Mouse (Mus musculus) liver, embryonic 14.5 days (tissue): ENCODE results near the gene Gm28043.

ENCODE experiments used
- CTCF ChIP-seq: IDR thresholded peaks from 2 replicates; pipeline ENCODE4 v1.5.1; 2016; ENCODE audit warnings: antibody characterized with exemption, low read depth, control low read depth
- EP300 ChIP-seq: IDR thresholded peaks from 2 replicates; pipeline ENCODE4 v1.6.1; 2016; ENCODE audit warnings: antibody characterized with exemption, low read depth

DNA sequence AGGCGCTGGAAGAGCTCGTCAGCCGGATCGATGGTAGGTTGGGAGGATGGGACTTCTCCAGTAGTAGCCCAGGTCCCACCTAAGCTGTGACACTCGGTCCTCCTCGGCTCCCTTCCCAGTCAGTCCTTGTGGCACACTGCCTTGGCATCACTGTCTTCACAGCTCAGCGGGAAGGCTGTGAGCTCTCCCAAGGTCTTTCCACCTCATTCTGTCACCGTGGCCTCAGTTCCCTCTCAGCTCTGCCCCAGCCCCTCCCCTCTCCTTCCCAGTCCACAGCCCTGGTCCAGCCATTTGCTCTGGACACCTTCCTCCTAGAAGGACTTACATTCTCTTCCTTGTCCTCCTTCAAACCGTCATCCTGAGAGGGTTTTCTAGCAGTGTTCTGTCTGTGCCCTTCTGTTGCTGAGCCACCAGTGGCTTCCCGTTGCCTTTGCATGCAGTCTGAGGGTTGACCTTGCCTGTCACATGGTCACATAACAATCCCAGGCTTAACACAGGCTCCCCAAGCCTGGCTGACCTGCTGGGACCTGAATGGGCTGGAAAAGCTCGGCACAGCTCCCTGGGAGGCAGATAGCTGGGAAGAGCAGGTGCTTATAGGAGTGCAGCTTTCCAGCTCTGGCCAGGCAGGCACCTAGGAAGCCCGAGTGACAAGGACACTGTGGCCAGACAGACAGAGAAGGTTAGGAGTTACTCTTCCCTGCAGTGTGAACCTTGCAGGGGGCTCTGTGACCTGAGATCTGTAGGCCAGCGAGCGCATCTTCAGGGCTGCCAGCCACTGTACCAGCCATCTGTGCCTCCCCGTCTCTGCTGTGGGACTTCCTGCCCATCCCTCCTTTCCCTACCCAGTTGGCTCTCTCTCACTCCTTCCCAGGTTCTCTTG lies 18.5 kb upstream of the Gm28043 start:
- TF ChIP-seq CTCF, result no peak
- no peak for TF ChIP-seq EP300
